Mouse (Mus musculus): ENCODE data around the gene Dolpp1. TPM values are rescaled to one million over a fixed set of nuclear protein-coding genes. Genes with fewer than 3 reads are reported as not detected.

The Dolpp1 gene
- polyA plus RNA-seq, 1 experiment from 2014 or later: 39.9 TPM

- no peaks in the 10 kb centered on the region for H3K9me3 ChIP-seq (ENCODE audit: control insufficient read depth, low read length)
- ATAC-seq (replicated peaks; ENCODE audit: low FRiP score) (no peak), DNase-seq (ENCODE audit: low spot score) (no peak)
- no peaks in the 10 kb centered on the region for H3K27me3 ChIP-seq (replicated peaks; ENCODE audit: control insufficient read depth, insufficient read depth, low read length)
- H3K4me2 ChIP-seq: no peak overlapping the region
- H3K9ac ChIP-seq (ENCODE audit: low read depth, low read length): no peak overlapping the region
- peak overlapping the region; percentile 96; the same call in 1 of the 2 replicates for H3K27ac ChIP-seq (ENCODE audit: low read depth, low read length)
- H3K4me3 ChIP-seq (ENCODE audit: low read depth, low read length): no peak overlapping the region
- H3K36me3 ChIP-seq (ENCODE audit: control insufficient read depth, insufficient read depth, low read length): peaks cover 54% of the 10 kb centered on the region
- peaks cover 57% of the 10 kb centered on the region for H3K4me1 ChIP-seq (replicated peaks; ENCODE audit: control insufficient read depth, insufficient read depth, low read length)
- 92% methylated on average over 6 of the region's 6 CpGs for WGBS
These were observed 47.6 kb downstream of the Dolpp1 start for GRCm38 (mm10) chr2:30439631-30440030.

- DNase-seq (ENCODE audit: low spot score) (no peak), ATAC-seq (replicated peaks; ENCODE audit: low FRiP score) (no peak)
- H3K9ac ChIP-seq (ENCODE audit: low read depth, low read length): peak overlapping the region; percentile 9; the same call in 1 of the 2 replicates
- peak overlapping the region; percentile 96 for H3K27ac ChIP-seq (ENCODE audit: low read depth, low read length)
- WGBS: 66% methylated on average over 3 of the region's 3 CpGs
- H3K36me3 ChIP-seq (ENCODE audit: control insufficient read depth, insufficient read depth, low read length): peaks cover 52% of the 10 kb centered on the region
- H3K27me3 ChIP-seq (replicated peaks; ENCODE audit: control insufficient read depth, insufficient read depth, low read length): no peaks in the 10 kb centered on the region
- peaks cover 55% of the 10 kb centered on the region for H3K4me1 ChIP-seq (replicated peaks; ENCODE audit: control insufficient read depth, insufficient read depth, low read length)
- no peak overlapping the region for H3K4me2 ChIP-seq
- no peak overlapping the region for H3K4me3 ChIP-seq (ENCODE audit: low read depth, low read length)
- H3K9me3 ChIP-seq (ENCODE audit: control insufficient read depth, low read length): no peaks in the 10 kb centered on the region
These were observed 48.2 kb downstream of the Dolpp1 start for GRCm38 (mm10) chr2:30440211-30440700.

- WGBS: 22% methylated on average over 12 of the region's 12 CpGs
- peak overlapping the region; percentile 6 for H3K4me2 ChIP-seq
- H3K4me1 ChIP-seq (replicated peaks; ENCODE audit: control insufficient read depth, insufficient read depth, low read length): peaks cover 58% of the 10 kb centered on the region
- H3K4me3 ChIP-seq (ENCODE audit: low read depth, low read length): no peak overlapping the region
- H3K9me3 ChIP-seq (ENCODE audit: control insufficient read depth, low read length): no peaks in the 10 kb centered on the region
- H3K27me3 ChIP-seq (replicated peaks; ENCODE audit: control insufficient read depth, insufficient read depth, low read length): no peaks in the 10 kb centered on the region
- peak overlapping the region; percentile 96 for H3K27ac ChIP-seq (ENCODE audit: low read depth, low read length)
- DNase-seq (ENCODE audit: low spot score) (peak; percentile 57), ATAC-seq (replicated peaks; ENCODE audit: low FRiP score) (no peak; the same call in 1 of the 2 replicates)
- H3K36me3 ChIP-seq (ENCODE audit: control insufficient read depth, insufficient read depth, low read length): peaks cover 50% of the 10 kb centered on the region
- peak overlapping the region; percentile 9; the same call in 1 of the 2 replicates for H3K9ac ChIP-seq (ENCODE audit: low read depth, low read length)
These were observed 48.9 kb downstream of the Dolpp1 start for GRCm38 (mm10) chr2:30440701-30441517.

GRCm38 (mm10) chr2:30441518-30442497 lies 49.8 kb downstream of the Dolpp1 start:
- Histone ChIP-seq H3K27me3 (replicated peaks; ENCODE audit: control insufficient read depth, insufficient read depth, low read length) (no peaks in the 10 kb centered on the region), H3K27ac (ENCODE audit: low read depth, low read length) (peak overlapping the region; percentile 96), H3K9ac (ENCODE audit: low read depth, low read length) (peak overlapping the region; percentile 55), H3K9me3 (ENCODE audit: control insufficient read depth, low read length) (no peaks in the 10 kb centered on the region), H3K4me3 (ENCODE audit: low read depth, low read length) (peak overlapping the region; percentile 17; the same call in 1 of the 2 replicates), H3K4me1 (replicated peaks; ENCODE audit: control insufficient read depth, insufficient read depth, low read length) (peaks cover 61% of the 10 kb centered on the region), H3K36me3 (ENCODE audit: control insufficient read depth, insufficient read depth, low read length) (peaks cover 55% of the 10 kb centered on the region), H3K4me2 (peak overlapping the region; percentile 65)
- ATAC-seq (replicated peaks; ENCODE audit: low FRiP score) (no peak), DNase-seq (ENCODE audit: low spot score) (peak; percentile 55)
- WGBS: 29% methylated on average over 15 of the region's 15 CpGs

GRCm38 (mm10) chr2:30442498-30442890 lies 50.4 kb downstream of the Dolpp1 start:
- Histone ChIP-seq H3K4me1 (replicated peaks; ENCODE audit: control insufficient read depth, insufficient read depth, low read length) (peaks cover 61% of the 10 kb centered on the region), H3K9ac (ENCODE audit: low read depth, low read length) (peak overlapping the region; percentile 55), H3K36me3 (ENCODE audit: control insufficient read depth, insufficient read depth, low read length) (peaks cover 56% of the 10 kb centered on the region), H3K9me3 (ENCODE audit: control insufficient read depth, low read length) (no peaks in the 10 kb centered on the region), H3K27ac (ENCODE audit: low read depth, low read length) (peak overlapping the region; percentile 96), H3K4me2 (peak overlapping the region; percentile 65), H3K4me3 (ENCODE audit: low read depth, low read length) (peak overlapping the region; percentile 17), H3K27me3 (replicated peaks; ENCODE audit: control insufficient read depth, insufficient read depth, low read length) (no peaks in the 10 kb centered on the region)
- 63% methylated on average over 5 of the region's 5 CpGs for WGBS
- DNase-seq (ENCODE audit: low spot score) (no peak), ATAC-seq (replicated peaks; ENCODE audit: low FRiP score) (no peak)

GRCm38 (mm10) chr2:30443281-30443680 lies 51.2 kb downstream of the Dolpp1 start:
- Histone ChIP-seq H3K9ac (ENCODE audit: low read depth, low read length) (no peak overlapping the region), H3K4me1 (replicated peaks; ENCODE audit: control insufficient read depth, insufficient read depth, low read length) (peaks cover 61% of the 10 kb centered on the region), H3K36me3 (ENCODE audit: control insufficient read depth, insufficient read depth, low read length) (peaks cover 52% of the 10 kb centered on the region), H3K27ac (ENCODE audit: low read depth, low read length) (peak overlapping the region; percentile 96; the same call in 1 of the 2 replicates), H3K4me2 (no peak overlapping the region), H3K27me3 (replicated peaks; ENCODE audit: control insufficient read depth, insufficient read depth, low read length) (no peaks in the 10 kb centered on the region), H3K9me3 (ENCODE audit: control insufficient read depth, low read length) (no peaks in the 10 kb centered on the region), H3K4me3 (ENCODE audit: low read depth, low read length) (no peak overlapping the region)
- DNase-seq (ENCODE audit: low spot score) (no peak), ATAC-seq (replicated peaks; ENCODE audit: low FRiP score) (no peak)
- 68% methylated on average over 4 of the region's 4 CpGs for WGBS

GRCm38 (mm10) chr2:30444006-30444405 lies 52.0 kb downstream of the Dolpp1 start:
- Histone ChIP-seq H3K4me2 (no peak overlapping the region), H3K9ac (ENCODE audit: low read depth, low read length) (no peak overlapping the region), H3K4me3 (ENCODE audit: low read depth, low read length) (no peak overlapping the region), H3K36me3 (ENCODE audit: control insufficient read depth, insufficient read depth, low read length) (peaks cover 52% of the 10 kb centered on the region), H3K9me3 (ENCODE audit: control insufficient read depth, low read length) (no peaks in the 10 kb centered on the region), H3K4me1 (replicated peaks; ENCODE audit: control insufficient read depth, insufficient read depth, low read length) (peaks cover 61% of the 10 kb centered on the region), H3K27me3 (replicated peaks; ENCODE audit: control insufficient read depth, insufficient read depth, low read length) (no peaks in the 10 kb centered on the region), H3K27ac (ENCODE audit: low read depth, low read length) (peak overlapping the region; percentile 51)
- WGBS: 77% methylated on average over 5 of the region's 5 CpGs
- DNase-seq (ENCODE audit: low spot score): no peak
- no peak for ATAC-seq (replicated peaks; ENCODE audit: low FRiP score)

GRCm38 (mm10) chr2:30444450-30444849 lies 52.4 kb downstream of the Dolpp1 start:
- Histone ChIP-seq H3K4me1 (replicated peaks; ENCODE audit: control insufficient read depth, insufficient read depth, low read length) (peaks cover 61% of the 10 kb centered on the region), H3K4me2 (no peak overlapping the region), H3K27me3 (replicated peaks; ENCODE audit: control insufficient read depth, insufficient read depth, low read length) (no peaks in the 10 kb centered on the region), H3K4me3 (ENCODE audit: low read depth, low read length) (no peak overlapping the region), H3K9ac (ENCODE audit: low read depth, low read length) (no peak overlapping the region), H3K27ac (ENCODE audit: low read depth, low read length) (peak overlapping the region; percentile 51), H3K36me3 (ENCODE audit: control insufficient read depth, insufficient read depth, low read length) (peaks cover 52% of the 10 kb centered on the region), H3K9me3 (ENCODE audit: control insufficient read depth, low read length) (0 out of 2 replicates have a peak, but pooled peaks cover 4% of the 10 kb centered on the region)
- ATAC-seq (replicated peaks; ENCODE audit: low FRiP score) (no peak), DNase-seq (ENCODE audit: low spot score) (no peak)
